Mouse (Mus musculus) heart, postnatal 0 days (tissue): Measurements from ENCODE around the gene Exoc3l2.
A peak's percentile ranks its signal among the peaks of the same experiment; 100 is the strongest.

Source experiments
- CTCF ChIP-seq: IDR thresholded peaks from 2 replicates; pipeline ENCODE4 v1.5.1; 2016; ENCODE audit warnings: antibody characterized with exemption, control low read depth, low read depth
- EP300 ChIP-seq: IDR thresholded peaks from 2 replicates; pipeline ENCODE4 v1.6.1; 2016; ENCODE audit warnings: antibody characterized with exemption, low read depth

GRCm38 (mm10) chr7:19543584-19543983 is 80.5 kb downstream of the Exoc3l2 start:
- TF ChIP-seq CTCF: peak; percentile 52
- peak; percentile 54; the same call in 1 of the 2 replicates for TF ChIP-seq EP300
